ENCODE assay signal across 25 mouse cellular contexts in genomic region chr16:29764376-29764775, GRCm38 (mm10).
"Had no signal": no experiment of that assay in that cellular context is flagged by ENCODE, and none has a peak within 500 bp of the region (broad histone marks: within the 10 kb centered on the region; RNA-seq: fewer than 3 reads in every experiment).

No protein-coding gene starts in this region.

- H3K27ac ChIP-seq: heart, embryonic 10.5 days; hindbrain, embryonic 10.5 days; hindbrain, embryonic 12.5 days; hindbrain, embryonic 14.5 days; layer of hippocampus, adult 2 months; left cerebral cortex, adult 2 months; limb, embryonic 10.5 days; limb, embryonic 12.5 days; liver, embryonic 13.5 days had no signal

- H3K4me3 ChIP-seq: heart, embryonic 10.5 days; heart, embryonic 12.5 days; hindbrain, embryonic 10.5 days; hindbrain, embryonic 12.5 days; layer of hippocampus, adult 2 months; left cerebral cortex, adult 2 months; limb, embryonic 10.5 days; limb, embryonic 12.5 days; liver, embryonic 13.5 days had no signal

- H3K4me2 ChIP-seq: heart, embryonic 12.5 days; hindbrain, embryonic 12.5 days; hindbrain, embryonic 14.5 days; limb, embryonic 12.5 days; liver, embryonic 11.5 days; liver, embryonic 13.5 days had no signal

- H3K9ac ChIP-seq: heart, embryonic 12.5 days; hindbrain, embryonic 12.5 days; hindbrain, embryonic 14.5 days; limb, embryonic 12.5 days; liver, embryonic 13.5 days had no signal

- ATAC-seq: hindbrain, embryonic 16.5 days; intestine, embryonic 16.5 days had no signal

- H3K36me3 ChIP-seq: heart, embryonic 10.5 days; heart, embryonic 12.5 days; hindbrain, embryonic 10.5 days; hindbrain, embryonic 12.5 days; limb, embryonic 10.5 days; limb, embryonic 12.5 days; liver, embryonic 13.5 days had no signal

- DNase-seq: gastrocnemius, postnatal 14 days; gastrocnemius, postnatal 36 days; heart, adult 11 months; heart, postnatal 10 days; heart, postnatal 4 days; kidney, adult 11 months; kidney, adult 2 months; kidney, adult 9 months; kidney, postnatal 10 days; kidney, postnatal 25 days; kidney, postnatal 4 days; liver; liver, embryonic 13.5 days had no signal

- H3K9me3 ChIP-seq: heart, embryonic 10.5 days; limb, embryonic 10.5 days; liver, embryonic 13.5 days had no signal
